Mouse (Mus musculus) limb, embryonic 11.5 days (tissue): ENCODE data around the gene Uspl1. TPM values are rescaled to one million over a fixed set of nuclear protein-coding genes. Genes with fewer than 3 reads are reported as not detected.

ENCODE experiments used
- ATAC-seq: fragments of 200-750 bp; cut with Nextera tagmentation; 2 replicates; pipeline ENCODE4 v1.8.0; 2017; ENCODE audit warnings: low read depth; ENCODE audit not compliant: insufficient number of reproducible peaks, low FRiP score, low TSS enrichment
- DNase-seq: peaks from one replicate; pipeline ENCODE4 v3.0.0-alpha.2; 2015; ENCODE audit warnings: low spot score
- H3K27ac ChIP-seq: fragments of 300-500 bp; sonication (generic); replicated peaks from 2 replicates; pipeline ENCODE4 v1.5.1; 2014; ENCODE audit warnings: low read depth, mild to moderate bottlenecking, low read length
- H3K27me3 ChIP-seq: fragments of 300-500 bp; sonication (generic); 2 replicates; pipeline ENCODE4 v1.6.1; 2014; ENCODE audit warnings: mild to moderate bottlenecking, low read length, mixed read lengths; ENCODE audit not compliant: control insufficient read depth, insufficient read depth
- H3K36me3 ChIP-seq: fragments of 300-500 bp; sonication (generic); 2 replicates; pipeline ENCODE4 v1.6.1; 2014; ENCODE audit warnings: mild to moderate bottlenecking, low read length, moderate library complexity, mixed read lengths; ENCODE audit not compliant: control insufficient read depth, insufficient read depth
- H3K4me1 ChIP-seq: fragments of 300-500 bp; sonication (generic); 2 replicates; pipeline ENCODE4 v1.6.1; 2014; ENCODE audit warnings: low read length, mixed read lengths; ENCODE audit not compliant: control insufficient read depth, insufficient read depth
- H3K4me2 ChIP-seq: fragments of 300-500 bp; sonication (generic); 2 replicates; pipeline ENCODE4 v1.6.1; 2014; ENCODE audit warnings: low read depth, mild to moderate bottlenecking, moderate library complexity; ENCODE audit not compliant: severe bottlenecking
- H3K4me3 ChIP-seq: fragments of 300-500 bp; sonication (generic); 2 replicates; pipeline ENCODE4 v1.5.1; 2014; ENCODE audit warnings: low read depth, low read length
- H3K9ac ChIP-seq: fragments of 300-500 bp; sonication (generic); 2 replicates; pipeline ENCODE4 v1.6.1; 2014; ENCODE audit warnings: mild to moderate bottlenecking, low read length
- H3K9me3 ChIP-seq: fragments of 300-500 bp; sonication (generic); 2 replicates; pipeline ENCODE4 v1.6.1; 2016; ENCODE audit warnings: low read length; ENCODE audit not compliant: control insufficient read depth
- WGBS: fragments of 180-500 bp; shearing (Covaris S2); extraction: QIAGEN DNeasy Blood & Tissue Kit; methylation state at CpG from one replicate; pipeline ENCODE4 v1.1.7; 2014; 5-methylcytosine and 5-hydroxymethylcytosine counted together
- polyA plus RNA-seq: library from polyadenylated mRNA; unstranded; fragments of >200 nt; fragmentation: Nextera tagmentation; extraction: Ambion mirVana; gene quantifications from 2 replicates; pipeline ENCODE4 v1.2.1, GENCODE M21; 2014

The Uspl1 gene
- polyA plus RNA-seq, 1 experiment from 2014 or later = 81.8 TPM

GRCm38 (mm10) chr5:149196611-149197010 lies 12.5 kb downstream of the Uspl1 start:
- no peak overlapping the region for H3K27ac ChIP-seq
- H3K36me3 ChIP-seq = peaks cover 29% of the 10 kb centered on the region; the same call in 1 of the 2 replicates

GRCm38 (mm10) chr5:149198782-149199181 lies 14.6 kb downstream of the Uspl1 start:
- Histone ChIP-seq H3K27me3 (no peaks in the 10 kb centered on the region), H3K4me3 (no peak overlapping the region), H3K36me3 (peaks cover 34% of the 10 kb centered on the region), H3K4me1 (no peaks in the 10 kb centered on the region), H3K27ac (no peak overlapping the region), H3K4me2 (no peak overlapping the region), H3K9me3 (no peaks in the 10 kb centered on the region), H3K9ac (no peak overlapping the region)
- ATAC-seq = no peak
- WGBS = 93% methylated on average over 1 of the region's 1 CpGs
- no peak for DNase-seq

More at GRCm38 (mm10) chr5:149196611-149197010, 12.5 kb downstream of the Uspl1 start:
- ATAC-seq (no peak), DNase-seq (no peak)
- H3K9me3 ChIP-seq = no peaks in the 10 kb centered on the region
- no peak overlapping the region for H3K4me3 ChIP-seq
- H3K9ac ChIP-seq = no peak overlapping the region
- no peaks in the 10 kb centered on the region for H3K27me3 ChIP-seq
- no peaks in the 10 kb centered on the region for H3K4me1 ChIP-seq
- no peak overlapping the region for H3K4me2 ChIP-seq
- 0% methylated on average over 1 of the region's 1 CpGs for WGBS

- no peak overlapping the region for H3K9ac ChIP-seq
- H3K4me2 ChIP-seq = no peak overlapping the region
- no peaks in the 10 kb centered on the region for H3K9me3 ChIP-seq
- H3K36me3 ChIP-seq = peaks cover 37% of the 10 kb centered on the region
- H3K4me3 ChIP-seq = no peak overlapping the region
- H3K27me3 ChIP-seq = no peaks in the 10 kb centered on the region
- H3K27ac ChIP-seq = no peak overlapping the region
- no peaks in the 10 kb centered on the region for H3K4me1 ChIP-seq
- ATAC-seq (no peak), DNase-seq (no peak)
- 73% methylated on average over 5 of the region's 5 CpGs for WGBS
These were observed 18.8 kb downstream of the Uspl1 start for GRCm38 (mm10) chr5:149202941-149203340.

- H3K9me3 ChIP-seq = no peaks in the 10 kb centered on the region
- no peak overlapping the region for H3K9ac ChIP-seq
- H3K27me3 ChIP-seq = no peaks in the 10 kb centered on the region
- H3K36me3 ChIP-seq = peaks cover 35% of the 10 kb centered on the region
- no peak overlapping the region for H3K4me2 ChIP-seq
- WGBS = 86% methylated on average over 4 of the region's 4 CpGs
- ATAC-seq (no peak), DNase-seq (no peak)
- no peaks in the 10 kb centered on the region for H3K4me1 ChIP-seq
- H3K4me3 ChIP-seq = no peak overlapping the region
- H3K27ac ChIP-seq = no peak overlapping the region
These were observed 19.7 kb downstream of the Uspl1 start for GRCm38 (mm10) chr5:149203796-149204375.

GRCm38 (mm10) chr5:149204822-149205221 lies 20.7 kb downstream of the Uspl1 start:
- ATAC-seq (no peak), DNase-seq (no peak)
- no peak overlapping the region for H3K4me3 ChIP-seq
- H3K27me3 ChIP-seq = no peaks in the 10 kb centered on the region
- H3K27ac ChIP-seq = no peak overlapping the region
- WGBS = 93% methylated on average over 7 of the region's 7 CpGs
- H3K9ac ChIP-seq = no peak overlapping the region
- H3K36me3 ChIP-seq = peaks cover 34% of the 10 kb centered on the region
- H3K4me1 ChIP-seq = no peaks in the 10 kb centered on the region
- no peaks in the 10 kb centered on the region for H3K9me3 ChIP-seq
- no peak overlapping the region for H3K4me2 ChIP-seq

GRCm38 (mm10) chr5:149205265-149205664 lies 21.1 kb downstream of the Uspl1 start:
- no peaks in the 10 kb centered on the region for H3K9me3 ChIP-seq
- H3K9ac ChIP-seq = no peak overlapping the region
- 84% methylated on average over 8 of the region's 8 CpGs for WGBS
- no peak overlapping the region for H3K27ac ChIP-seq
- peaks cover 35% of the 10 kb centered on the region for H3K36me3 ChIP-seq
- H3K4me3 ChIP-seq = no peak overlapping the region
- DNase-seq (no peak), ATAC-seq (no peak)
- no peak overlapping the region for H3K4me2 ChIP-seq
- H3K27me3 ChIP-seq = no peaks in the 10 kb centered on the region
- H3K4me1 ChIP-seq = no peaks in the 10 kb centered on the region

GRCm38 (mm10) chr5:149206286-149206685 lies 22.1 kb downstream of the Uspl1 start:
- Histone ChIP-seq H3K27me3 (no peaks in the 10 kb centered on the region), H3K4me1 (no peaks in the 10 kb centered on the region), H3K36me3 (peaks cover 38% of the 10 kb centered on the region), H3K27ac (no peak overlapping the region), H3K9me3 (no peaks in the 10 kb centered on the region), H3K4me3 (no peak overlapping the region), H3K4me2 (no peak overlapping the region), H3K9ac (no peak overlapping the region)
- ATAC-seq (no peak), DNase-seq (no peak)
- 88% methylated on average over 5 of the region's 5 CpGs for WGBS

- WGBS = 91% methylated on average over 6 of the region's 6 CpGs
- H3K27me3 ChIP-seq = no peaks in the 10 kb centered on the region
- DNase-seq = no peak
- no peaks in the 10 kb centered on the region for H3K4me1 ChIP-seq
- H3K4me2 ChIP-seq = no peak overlapping the region
- no peak overlapping the region for H3K4me3 ChIP-seq
- no peaks in the 10 kb centered on the region for H3K9me3 ChIP-seq
- H3K9ac ChIP-seq = no peak overlapping the region
- peaks cover 37% of the 10 kb centered on the region for H3K36me3 ChIP-seq
- ATAC-seq = no peak
- H3K27ac ChIP-seq = no peak overlapping the region
These were observed 23.5 kb downstream of the Uspl1 start for GRCm38 (mm10) chr5:149207661-149208060.

GRCm38 (mm10) chr5:149208776-149209175 lies 24.6 kb downstream of the Uspl1 start:
- Histone ChIP-seq H3K4me1 (no peaks in the 10 kb centered on the region), H3K27ac (no peak overlapping the region), H3K4me3 (no peak overlapping the region), H3K9me3 (no peaks in the 10 kb centered on the region), H3K36me3 (peaks cover 36% of the 10 kb centered on the region), H3K27me3 (no peaks in the 10 kb centered on the region), H3K9ac (no peak overlapping the region), H3K4me2 (no peak overlapping the region)
- WGBS = 93% methylated on average over 7 of the region's 7 CpGs
- DNase-seq (no peak), ATAC-seq (no peak)
